Mouse (Mus musculus): ENCODE results near the gene Pax1. TPM values are rescaled to one million over a fixed set of nuclear protein-coding genes. Genes with fewer than 3 reads are reported as not detected.

Gene Pax1
- polyA plus RNA-seq, 1 experiment from 2014 or later = 0.04 TPM

GRCm38 (mm10) chr2:147359716-147360115, 2.0 kb upstream of the Pax1 start:
- Histone ChIP-seq H3K4me1 (ENCODE audit: insufficient read depth) (no peaks in the 10 kb centered on the region), H3K4me3 (ENCODE audit: low read depth, low read length) (no peak overlapping the region), H3K27me3 (ENCODE audit: insufficient read depth, low read length) (peaks cover 68% of the 10 kb centered on the region), H3K27ac (ENCODE audit: low read depth) (no peak overlapping the region), H3K9me3 (ENCODE audit: low read length) (no peaks in the 10 kb centered on the region), H3K36me3 (replicated peaks; ENCODE audit: insufficient read depth, low read length) (no peaks in the 10 kb centered on the region), H3K9ac (replicated peaks) (no peak overlapping the region), H3K4me2 (ENCODE audit: low read depth, low read length) (no peak overlapping the region)
- DNase-seq (no peak), ATAC-seq (no peak)
- WGBS (ENCODE audit: insufficient replicate concordance) = 6% methylated on average over 4 of the region's 4 CpGs
- TF ChIP-seq CTCF (IDR thresholded peaks at IDR 0.05; ENCODE audit: low read depth) (no peak), EP300 (IDR thresholded peaks at IDR 0.05; ENCODE audit: low read depth) (no peak)

GRCm38 (mm10) chr2:147360401-147360800, 1.3 kb upstream of the Pax1 start:
- no peak overlapping the region for H3K9ac ChIP-seq (replicated peaks)
- no peaks in the 10 kb centered on the region for H3K4me1 ChIP-seq (ENCODE audit: insufficient read depth)
- no peak overlapping the region for H3K27ac ChIP-seq (ENCODE audit: low read depth)
- peaks cover 74% of the 10 kb centered on the region for H3K27me3 ChIP-seq (ENCODE audit: insufficient read depth, low read length)
- no peak overlapping the region for H3K4me3 ChIP-seq (ENCODE audit: low read depth, low read length)
- no peak for DNase-seq
- no peak overlapping the region for H3K4me2 ChIP-seq (ENCODE audit: low read depth, low read length)
- H3K9me3 ChIP-seq (ENCODE audit: low read length) = no peaks in the 10 kb centered on the region
- WGBS (ENCODE audit: insufficient replicate concordance) = 3% methylated on average over 7 of the region's 7 CpGs
- TF ChIP-seq EP300 (IDR thresholded peaks at IDR 0.05; ENCODE audit: low read depth) (no peak), CTCF (IDR thresholded peaks at IDR 0.05; ENCODE audit: low read depth) (no peak)
- H3K36me3 ChIP-seq (replicated peaks; ENCODE audit: insufficient read depth, low read length) = no peaks in the 10 kb centered on the region
- no peak for ATAC-seq

DNA sequence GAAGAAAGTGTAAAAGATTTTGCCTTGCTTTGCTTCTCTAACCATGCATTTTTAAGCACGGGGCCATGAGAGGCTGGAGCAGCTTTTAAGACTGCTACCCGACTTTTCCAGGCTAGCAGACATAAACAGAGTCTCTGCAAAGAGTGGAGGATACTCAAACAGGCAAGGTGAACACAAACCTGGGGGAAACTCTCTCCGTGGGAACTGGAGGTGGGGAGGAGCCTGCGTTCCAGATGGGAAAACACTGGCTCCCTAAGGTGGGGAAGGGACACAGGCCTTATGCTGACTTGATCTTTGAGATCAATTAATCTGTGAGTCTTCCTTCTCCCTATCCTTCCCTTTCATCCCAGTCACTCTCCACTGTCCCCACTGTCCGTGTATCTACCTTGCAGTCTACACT, 869 bp upstream of the Pax1 start:
- H3K4me2 ChIP-seq (ENCODE audit: low read depth, low read length) = no peak overlapping the region
- no peak for TF ChIP-seq EP300 (IDR thresholded peaks at IDR 0.05; ENCODE audit: low read depth)
- TF ChIP-seq CTCF (IDR thresholded peaks at IDR 0.05; ENCODE audit: low read depth) = no peak
- 2% methylated on average over 5 of the region's 5 CpGs for WGBS (ENCODE audit: insufficient replicate concordance)
- no peaks in the 10 kb centered on the region for H3K9me3 ChIP-seq (ENCODE audit: low read length)
- DNase-seq = no peak
- no peak overlapping the region for H3K4me3 ChIP-seq (ENCODE audit: low read depth, low read length)
- H3K27me3 ChIP-seq (ENCODE audit: insufficient read depth, low read length) = peaks cover 79% of the 10 kb centered on the region
- no peak overlapping the region for H3K9ac ChIP-seq (replicated peaks)
- ATAC-seq = no peak
- H3K4me1 ChIP-seq (ENCODE audit: insufficient read depth) = no peaks in the 10 kb centered on the region
- H3K36me3 ChIP-seq (replicated peaks; ENCODE audit: insufficient read depth, low read length) = no peaks in the 10 kb centered on the region
- no peak overlapping the region for H3K27ac ChIP-seq (ENCODE audit: low read depth)

DNA sequence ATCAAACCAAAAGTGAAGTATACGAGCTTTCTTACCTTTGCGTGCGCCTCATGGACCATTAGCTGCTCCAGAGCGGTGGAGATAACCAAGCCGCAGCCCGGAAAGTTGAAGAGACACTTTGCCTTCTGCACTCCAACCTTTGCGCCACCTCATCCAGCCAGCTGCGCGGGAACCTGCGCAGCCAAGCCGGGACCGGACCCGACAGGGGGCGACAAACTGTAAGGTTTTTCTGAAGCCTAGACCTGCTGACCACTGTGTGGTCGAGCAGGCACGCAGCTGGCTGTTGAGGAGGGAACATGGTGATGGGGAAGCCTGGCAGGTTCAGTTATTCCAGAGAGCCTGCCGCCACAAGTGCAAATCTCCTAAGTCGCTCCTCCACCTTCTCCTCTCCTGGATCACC, 591 bp downstream of the Pax1 start:
- no peak for ATAC-seq
- Histone ChIP-seq H3K4me3 (ENCODE audit: low read depth, low read length) (no peak overlapping the region), H3K36me3 (replicated peaks; ENCODE audit: insufficient read depth, low read length) (no peaks in the 10 kb centered on the region), H3K27ac (ENCODE audit: low read depth) (no peak overlapping the region), H3K4me1 (ENCODE audit: insufficient read depth) (no peaks in the 10 kb centered on the region), H3K4me2 (ENCODE audit: low read depth, low read length) (no peak overlapping the region), H3K9ac (replicated peaks) (no peak overlapping the region), H3K9me3 (ENCODE audit: low read length) (no peaks in the 10 kb centered on the region), H3K27me3 (ENCODE audit: insufficient read depth, low read length) (peaks cover 86% of the 10 kb centered on the region)
- TF ChIP-seq CTCF (IDR thresholded peaks at IDR 0.05; ENCODE audit: low read depth) = peak; percentile 45
- no peak for TF ChIP-seq EP300 (IDR thresholded peaks at IDR 0.05; ENCODE audit: low read depth)
- 3% methylated on average over 18 of the region's 18 CpGs for WGBS (ENCODE audit: insufficient replicate concordance)
- DNase-seq = peak; percentile 29

DNA sequence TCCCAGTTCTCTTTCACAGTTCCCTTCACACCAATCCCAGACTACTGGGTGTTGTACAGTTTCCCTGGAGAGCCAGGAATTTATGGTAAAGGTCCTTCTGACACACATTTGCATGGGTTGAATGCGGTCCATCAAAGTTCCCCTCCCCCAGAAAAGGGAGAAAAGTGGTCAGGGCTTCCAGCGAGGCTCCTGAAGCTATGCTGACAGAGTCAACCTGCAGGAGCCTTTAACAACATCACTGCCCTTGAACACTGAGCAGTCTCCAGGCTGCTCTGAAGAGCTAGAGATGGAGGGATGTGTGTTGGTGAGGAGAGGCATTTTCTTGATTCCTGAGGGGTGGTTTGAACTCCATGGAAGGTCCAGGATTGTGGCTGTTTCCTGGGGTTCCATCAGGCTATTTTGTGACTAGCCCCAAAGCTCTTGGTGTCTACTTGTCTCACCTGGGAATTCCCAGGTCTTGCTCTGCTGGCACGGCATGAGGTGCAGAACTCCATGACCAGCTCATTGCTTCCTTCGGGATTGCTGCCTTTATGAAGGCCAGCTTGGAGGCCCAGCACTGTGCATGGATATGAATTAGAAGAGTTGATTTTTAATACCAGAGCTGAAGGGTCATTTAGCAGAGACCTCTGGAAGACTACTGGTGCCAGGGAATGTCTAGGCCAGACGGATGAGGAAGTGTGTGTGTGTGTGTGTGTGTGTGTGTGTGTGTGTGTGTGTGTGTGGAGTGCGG, 1.8 kb downstream of the Pax1 start:
- Histone ChIP-seq H3K27me3 (ENCODE audit: insufficient read depth, low read length) (peaks cover 90% of the 10 kb centered on the region), H3K9ac (replicated peaks) (no peak overlapping the region), H3K9me3 (ENCODE audit: low read length) (no peaks in the 10 kb centered on the region), H3K4me2 (ENCODE audit: low read depth, low read length) (no peak overlapping the region), H3K4me1 (ENCODE audit: insufficient read depth) (no peaks in the 10 kb centered on the region), H3K36me3 (replicated peaks; ENCODE audit: insufficient read depth, low read length) (no peaks in the 10 kb centered on the region), H3K27ac (ENCODE audit: low read depth) (no peak overlapping the region), H3K4me3 (ENCODE audit: low read depth, low read length) (no peak overlapping the region)
- 6% methylated on average over 6 of the region's 6 CpGs for WGBS (ENCODE audit: insufficient replicate concordance)
- DNase-seq (no peak), ATAC-seq (no peak)
- TF ChIP-seq EP300 (IDR thresholded peaks at IDR 0.05; ENCODE audit: low read depth) = no peak
- no peak for TF ChIP-seq CTCF (IDR thresholded peaks at IDR 0.05; ENCODE audit: low read depth)

- whole genome bisulfite sequencing (ENCODE audit: insufficient replicate concordance) = 13% methylated on average over 6 of the region's 6 CpGs
- H3K27ac ChIP-seq (ENCODE audit: low read depth) = no peak overlapping the region
Measured at GRCm38 (mm10) chr2:147364198-147364597, 2.5 kb downstream of the Pax1 start.

More at GRCm38 (mm10) chr2:147364198-147364597, 2.5 kb downstream of the Pax1 start:
- no peaks in the 10 kb centered on the region for H3K9me3 ChIP-seq (ENCODE audit: low read length)
- ATAC-seq (no peak), DNase-seq (no peak)
- H3K4me1 ChIP-seq (ENCODE audit: insufficient read depth) = no peaks in the 10 kb centered on the region
- no peaks in the 10 kb centered on the region for H3K36me3 ChIP-seq (replicated peaks; ENCODE audit: insufficient read depth, low read length)
- no peak overlapping the region for H3K4me2 ChIP-seq (ENCODE audit: low read depth, low read length)
- no peak for TF ChIP-seq CTCF (IDR thresholded peaks at IDR 0.05; ENCODE audit: low read depth)
- TF ChIP-seq EP300 (IDR thresholded peaks at IDR 0.05; ENCODE audit: low read depth) = no peak
- H3K27me3 ChIP-seq (ENCODE audit: insufficient read depth, low read length) = peaks cover 84% of the 10 kb centered on the region
- no peak overlapping the region for H3K4me3 ChIP-seq (ENCODE audit: low read depth, low read length)
- H3K9ac ChIP-seq (replicated peaks) = no peak overlapping the region

Data from liver, postnatal 0 days (tissue).